Mouse (Mus musculus) small intestine, adult 2 months (tissue): ENCODE measurements around the gene Dusp16. TPM values are rescaled to one million over a fixed set of nuclear protein-coding genes. Genes with fewer than 3 reads are reported as not detected.

Source experiments
- H3K27ac ChIP-seq: fragments of 200-500 bp; 2 replicates; pipeline ENCODE4 v1.5.1; 2012; ENCODE audit warnings: low read depth, low read length, control low read depth, inconsistent platforms; ENCODE audit not compliant: insufficient read depth
- H3K27me3 ChIP-seq: fragments of 200-500 bp; 2 replicates; pipeline ENCODE4 v1.6.1; 2012; ENCODE audit warnings: mild to moderate bottlenecking, moderate library complexity, low read length, inconsistent platforms; ENCODE audit not compliant: control insufficient read depth, insufficient read depth
- H3K36me3 ChIP-seq: fragments of 200-500 bp; 2 replicates; pipeline ENCODE4 v1.6.1; 2012; ENCODE audit warnings: mild to moderate bottlenecking, low read length, control low read depth, inconsistent platforms; ENCODE audit not compliant: control insufficient read depth, insufficient read depth
- H3K4me1 ChIP-seq: fragments of 200-500 bp; 2 replicates; pipeline ENCODE4 v1.6.1; 2012; ENCODE audit warnings: low read length, inconsistent platforms, mixed read lengths; ENCODE audit not compliant: control insufficient read depth, insufficient read depth, insufficient read length
- H3K4me3 ChIP-seq: fragments of 200-500 bp; 2 replicates; pipeline ENCODE4 v1.5.1; 2012; ENCODE audit warnings: low read depth, mild to moderate bottlenecking, control low read depth, inconsistent platforms, low read length, moderate library complexity
- CTCF ChIP-seq: fragments of 200-500 bp; IDR thresholded peaks from 2 replicates; pipeline ENCODE4 v1.5.1; 2012; ENCODE audit warnings: low read depth, mild to moderate bottlenecking, control low read depth, inconsistent platforms, low read length, moderate library complexity, mixed read lengths; ENCODE audit not compliant: insufficient replicate concordance, insufficient read length; ENCODE audit errors: extremely low read depth
- POLR2A ChIP-seq: fragments of 200-500 bp; IDR thresholded peaks from 2 replicates; pipeline ENCODE4 v1.6.1; 2012; ENCODE audit warnings: low read depth, mild to moderate bottlenecking, control low read depth, inconsistent platforms, low read length, moderate library complexity
- WGBS: fragments of 180-500 bp; shearing (Covaris S2); methylation state at CpG from one replicate; pipeline ENCODE4 v1.1.7; 2018; 5-methylcytosine and 5-hydroxymethylcytosine counted together
- polyA plus RNA-seq: library from polyadenylated mRNA; depleted of rRNA; stranded (reverse); fragments of >200 nt; gene quantifications from 2 replicates; pipeline ENCODE4 v1.2.3, GENCODE M21; 2012

Dusp16 gene
- polyA plus RNA-seq, 1 experiment = 26.1 TPM

GRCm38 (mm10) chr6:134822844-134823243, 30.4 kb upstream of the Dusp16 start:
- H3K27ac ChIP-seq = no peak overlapping the region
- no peaks in the 10 kb centered on the region; the same call in 1 of the 2 replicates for H3K4me1 ChIP-seq
- H3K27me3 ChIP-seq = no peaks in the 10 kb centered on the region
- peak; percentile 69; the same call in 1 of the 2 replicates for TF ChIP-seq CTCF
- TF ChIP-seq POLR2A = no peak
- no peak overlapping the region for H3K4me3 ChIP-seq
- no peaks in the 10 kb centered on the region for H3K36me3 ChIP-seq
- 77% methylated on average over 10 of the region's 10 CpGs for WGBS

DNA sequence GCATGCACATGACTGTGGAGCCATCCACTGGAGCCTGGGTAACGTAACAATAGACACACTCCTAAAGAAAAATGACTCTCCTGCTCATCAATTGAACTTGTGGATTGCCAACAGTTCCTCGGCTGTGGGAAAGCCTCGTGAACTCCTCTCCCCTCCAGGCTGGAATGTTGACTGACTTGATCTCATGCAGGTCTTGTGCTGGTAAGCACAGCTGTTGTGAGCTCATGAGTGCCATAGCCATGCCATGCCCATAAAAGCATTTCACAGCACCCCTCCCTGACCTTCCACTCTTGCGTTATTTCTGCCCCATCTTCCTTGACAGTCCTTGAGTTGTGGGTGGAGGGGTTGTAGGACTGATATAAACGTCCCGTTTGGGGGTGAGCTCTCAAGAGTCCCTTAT, 28.0 kb upstream of the Dusp16 start:
- H3K27me3 ChIP-seq = no peaks in the 10 kb centered on the region
- H3K4me1 ChIP-seq = no peaks in the 10 kb centered on the region
- no peak overlapping the region for H3K27ac ChIP-seq
- 68% methylated on average over 6 of the region's 6 CpGs for WGBS
- H3K4me3 ChIP-seq = no peak overlapping the region
- TF ChIP-seq CTCF (no peak), POLR2A (no peak)
- no peaks in the 10 kb centered on the region for H3K36me3 ChIP-seq

DNA sequence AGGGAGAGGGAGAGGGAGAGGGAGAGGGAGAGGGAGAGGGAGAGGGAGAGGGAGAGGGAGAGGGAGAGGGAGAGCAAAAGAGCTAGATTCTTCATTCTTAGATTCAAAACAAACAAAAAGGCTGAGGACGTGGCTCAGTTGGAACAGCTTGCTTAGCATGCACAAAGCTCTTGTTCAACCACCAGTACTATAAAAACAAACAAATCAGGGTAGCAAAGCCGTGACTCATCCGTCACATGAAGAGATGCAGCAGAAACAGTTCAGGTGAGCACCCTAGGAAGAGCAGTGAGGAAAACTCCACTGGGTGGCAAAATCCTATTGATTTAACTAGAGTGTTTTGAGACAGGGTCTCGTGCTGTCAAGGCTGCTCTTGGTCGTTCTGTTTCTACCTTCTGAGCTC, 27.3 kb upstream of the Dusp16 start:
- Histone ChIP-seq H3K4me1 (no peaks in the 10 kb centered on the region), H3K36me3 (no peaks in the 10 kb centered on the region), H3K27me3 (no peaks in the 10 kb centered on the region), H3K27ac (no peak overlapping the region), H3K4me3 (no peak overlapping the region)
- 59% methylated on average over 5 of the region's 5 CpGs for WGBS
- TF ChIP-seq POLR2A = no peak

- 75% methylated on average over 12 of the region's 12 CpGs for WGBS
- H3K36me3 ChIP-seq = no peaks in the 10 kb centered on the region
- H3K4me1 ChIP-seq = no peaks in the 10 kb centered on the region
- TF ChIP-seq POLR2A = no peak
- no peak for TF ChIP-seq CTCF
- H3K4me3 ChIP-seq = no peak overlapping the region
- no peaks in the 10 kb centered on the region for H3K27me3 ChIP-seq
- no peak overlapping the region for H3K27ac ChIP-seq
These were observed 24.9 kb upstream of the Dusp16 start for GRCm38 (mm10) chr6:134817051-134817928.

DNA sequence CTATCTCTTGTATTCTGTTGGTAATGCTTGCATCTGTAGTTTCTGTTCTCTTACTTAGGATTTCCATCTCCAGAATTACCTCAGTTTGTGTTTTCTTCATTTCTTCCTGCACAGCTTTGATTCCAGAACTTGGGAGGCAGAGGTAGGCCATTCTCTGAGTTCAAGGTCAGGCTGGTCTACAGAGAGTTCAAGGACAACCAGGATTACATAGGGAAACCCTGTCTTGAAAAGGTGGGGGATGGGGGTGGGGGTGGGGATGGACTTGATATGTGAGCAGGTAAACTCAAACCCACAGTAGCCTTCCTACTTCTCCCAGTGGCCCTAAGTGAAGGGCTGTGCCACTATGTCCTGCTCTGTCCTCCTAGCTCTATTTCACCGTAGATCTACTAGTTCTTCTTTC, 20.6 kb upstream of the Dusp16 start:
- Histone ChIP-seq H3K27ac (no peak overlapping the region), H3K4me3 (no peak overlapping the region), H3K4me1 (no peaks in the 10 kb centered on the region), H3K27me3 (no peaks in the 10 kb centered on the region), H3K36me3 (no peaks in the 10 kb centered on the region)
- TF ChIP-seq CTCF = no peak
- TF ChIP-seq POLR2A = no peak
- 82% methylated on average over 1 of the region's 1 CpGs for WGBS

- Histone ChIP-seq H3K27ac (no peak overlapping the region), H3K27me3 (no peaks in the 10 kb centered on the region), H3K4me3 (no peak overlapping the region), H3K36me3 (no peaks in the 10 kb centered on the region), H3K4me1 (peaks cover 6% of the 10 kb centered on the region; the same call in 1 of the 2 replicates)
- no peak for TF ChIP-seq POLR2A
- no peak for TF ChIP-seq CTCF
- 94% methylated on average over 11 of the region's 11 CpGs for WGBS
These were observed 15.4 kb upstream of the Dusp16 start for GRCm38 (mm10) chr6:134807794-134808193.

DNA sequence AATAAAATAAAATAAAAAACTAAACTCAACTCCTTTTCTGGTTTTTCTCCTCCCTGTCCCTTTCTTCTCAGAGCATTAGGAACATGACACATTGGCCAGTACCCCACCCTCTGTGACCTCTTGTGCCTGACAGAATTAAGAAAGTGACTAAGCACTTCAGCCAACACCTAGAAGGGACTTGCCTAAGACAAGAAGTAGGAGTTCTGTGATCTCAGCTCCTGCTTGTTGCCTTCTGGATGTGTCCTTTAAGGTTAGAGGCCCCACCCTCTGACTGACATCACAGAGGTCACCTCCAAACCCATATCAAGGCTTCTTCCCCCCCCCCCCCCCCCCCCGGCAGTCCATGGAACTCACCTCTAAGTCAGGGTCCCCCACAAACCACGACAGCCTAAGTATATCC, 14.7 kb upstream of the Dusp16 start:
- no peak overlapping the region for H3K4me3 ChIP-seq
- H3K27ac ChIP-seq = no peak overlapping the region
- WGBS = 71% methylated on average over 2 of the region's 2 CpGs
- no peaks in the 10 kb centered on the region for H3K27me3 ChIP-seq
- H3K4me1 ChIP-seq = peaks cover 10% of the 10 kb centered on the region
- TF ChIP-seq CTCF (no peak), POLR2A (no peak)
- no peaks in the 10 kb centered on the region for H3K36me3 ChIP-seq

GRCm38 (mm10) chr6:134806130-134806529, 13.7 kb upstream of the Dusp16 start:
- H3K27me3 ChIP-seq = no peaks in the 10 kb centered on the region
- no peak overlapping the region for H3K27ac ChIP-seq
- no peak for TF ChIP-seq CTCF
- TF ChIP-seq POLR2A = no peak
- no peak overlapping the region for H3K4me3 ChIP-seq
- peaks cover 10% of the 10 kb centered on the region for H3K4me1 ChIP-seq
- 84% methylated on average over 6 of the region's 6 CpGs for WGBS
- no peaks in the 10 kb centered on the region for H3K36me3 ChIP-seq
